Mouse (Mus musculus) kidney, adult 2 months (tissue): ENCODE data around the gene Pde4d. TPM values are rescaled to one million over a fixed set of nuclear protein-coding genes. Genes with fewer than 3 reads are reported as not detected.

ENCODE experiments used
- DNase-seq: peaks from one replicate; pipeline ENCODE4 v3.0.0; 2021
- H3K27ac ChIP-seq: fragments of 200-500 bp; 2 replicates; pipeline ENCODE4 v1.5.1; 2012; ENCODE audit warnings: low read depth, low read length, control low read depth, inconsistent platforms; ENCODE audit not compliant: insufficient read depth
- H3K27me3 ChIP-seq: fragments of 200-500 bp; replicated peaks from 2 replicates; pipeline ENCODE4 v1.6.1; 2012; ENCODE audit warnings: mild to moderate bottlenecking, moderate library complexity, low read length, inconsistent platforms; ENCODE audit not compliant: control insufficient read depth, insufficient read depth
- H3K36me3 ChIP-seq: fragments of 200-500 bp; 2 replicates; pipeline ENCODE4 v1.6.1; 2012; ENCODE audit warnings: mild to moderate bottlenecking, moderate library complexity, low read length, inconsistent platforms; ENCODE audit not compliant: control insufficient read depth, insufficient read depth
- H3K4me1 ChIP-seq: fragments of 200-500 bp; 2 replicates; pipeline ENCODE4 v1.6.1; 2011; ENCODE audit warnings: low read length; ENCODE audit not compliant: control insufficient read depth, insufficient read depth
- H3K4me3 ChIP-seq: fragments of 200-500 bp; 2 replicates; pipeline ENCODE4 v1.5.1; 2011; ENCODE audit warnings: mild to moderate bottlenecking, low read depth, low read length, control low read depth; ENCODE audit not compliant: insufficient read depth
- CTCF ChIP-seq: fragments of 200-500 bp; conservative IDR thresholded peaks from 2 replicates; pipeline ENCODE4 v1.5.1; 2011; ENCODE audit warnings: low read depth, mild to moderate bottlenecking, control low read depth, low read length, moderate library complexity, mixed read lengths; ENCODE audit not compliant: insufficient read depth, insufficient read length
- POLR2A ChIP-seq: fragments of 200-500 bp; IDR thresholded peaks from one replicate; pipeline ENCODE4 v1.6.1; 2011; ENCODE audit warnings: low read depth, low read length, control low read depth
- WGBS: fragments of 180-500 bp; shearing (Covaris S2); methylation state at CpG from one replicate; pipeline ENCODE4 v1.1.7; 2018; 5-methylcytosine and 5-hydroxymethylcytosine counted together
- polyA plus RNA-seq: library from polyadenylated mRNA; depleted of rRNA; stranded (reverse); fragments of >200 nt; gene quantifications from 2 replicates; pipeline ENCODE4 v1.2.3, GENCODE M21; 2012; rRNA removed

Gene Pde4d
- polyA plus RNA-seq, 1 experiment = 18.3 TPM

DNA sequence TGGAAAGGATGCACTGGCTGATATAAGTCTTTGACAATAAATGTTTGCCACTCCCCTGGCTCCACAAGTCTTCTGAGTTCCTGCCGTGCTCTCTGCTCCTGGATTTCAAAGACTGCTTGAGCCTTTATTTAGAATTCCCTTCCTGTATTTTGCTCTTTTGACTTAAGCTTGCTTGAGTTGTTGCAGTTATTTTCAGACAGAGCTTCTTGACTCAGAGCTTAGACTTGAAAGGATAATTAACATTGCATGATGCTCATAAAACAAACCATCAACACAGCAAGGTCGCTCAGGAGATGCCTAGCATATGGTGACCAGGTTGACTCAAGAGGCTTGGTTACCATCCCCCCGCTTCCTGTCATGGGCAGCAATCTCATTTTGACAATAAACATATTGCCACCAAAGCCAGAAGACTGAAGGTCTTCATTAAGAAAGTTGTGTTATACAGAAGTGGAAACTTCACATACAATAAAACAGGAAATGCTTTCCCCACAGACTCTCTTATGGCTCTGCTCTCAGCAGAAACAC is 1544.6 kb downstream of the Pde4d start:
- H3K4me1 ChIP-seq = no peaks in the 10 kb centered on the region
- H3K27ac ChIP-seq = no peak overlapping the region
- no peaks in the 10 kb centered on the region for H3K36me3 ChIP-seq
- no peak for DNase-seq
- TF ChIP-seq CTCF = no peak
- WGBS = 72% methylated on average over 3 of the region's 3 CpGs
- no peak overlapping the region for H3K4me3 ChIP-seq
- no peaks in the 10 kb centered on the region for H3K27me3 ChIP-seq

- 0 out of 2 replicates have a peak, but pooled peaks cover 3% of the 10 kb centered on the region for H3K4me1 ChIP-seq
- no peak overlapping the region for H3K4me3 ChIP-seq
- TF ChIP-seq POLR2A (no peak), CTCF (no peak)
- 74% methylated on average over 3 of the region's 3 CpGs for WGBS
- H3K36me3 ChIP-seq = no peaks in the 10 kb centered on the region
- H3K27me3 ChIP-seq = no peaks in the 10 kb centered on the region
- no peak for DNase-seq
- no peak overlapping the region for H3K27ac ChIP-seq
These were observed 1552.3 kb downstream of the Pde4d start for GRCm38 (mm10) chr13:110002081-110002480.

Other genes starting within 250 kb of the Pde4d start
- gene Elovl7, start 235.5 kb upstream of the Pde4d start, polyA plus RNA-seq = 17.2 and 20.9 TPM in 2 replicates
- 10.9 and 11.2 TPM in 2 replicates for gene Depdc1b, start 133.6 kb upstream of the Pde4d start, polyA plus RNA-seq